8 mouse cellular contexts compared by ENCODE assay signal in the genomic region with DNA sequence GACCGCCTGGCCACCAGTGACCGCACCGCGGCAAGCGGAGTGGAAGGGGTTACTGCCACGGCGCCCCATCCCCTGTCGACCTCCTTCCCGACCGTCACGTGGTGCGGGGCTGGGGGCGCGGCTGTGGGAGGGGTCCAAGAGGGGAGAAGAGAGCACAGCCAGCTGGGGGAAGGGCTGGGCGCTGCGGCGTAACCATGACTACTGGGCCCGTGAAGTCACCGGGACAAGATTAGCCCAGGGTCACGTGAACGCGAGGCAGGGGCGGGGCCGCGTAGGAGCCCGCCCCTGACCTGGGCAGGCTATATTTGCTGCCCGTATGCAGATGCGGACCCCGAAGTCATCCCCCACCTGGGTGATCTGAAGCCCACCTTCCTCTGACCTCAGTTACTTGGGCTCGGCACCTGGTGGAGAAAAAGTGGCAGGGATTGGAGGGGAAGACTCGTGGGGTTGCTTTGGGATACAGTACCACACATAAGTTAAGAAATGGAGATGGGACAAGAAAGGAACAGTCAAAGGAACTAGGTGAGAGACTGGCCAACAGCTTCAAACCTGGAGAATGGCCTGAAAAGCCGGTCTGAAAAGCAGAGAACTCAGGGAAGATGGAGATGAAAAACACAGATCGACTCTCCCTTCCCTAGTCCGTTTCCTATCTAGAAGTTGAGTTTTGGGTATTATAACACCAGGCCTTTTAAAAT. TPM values are rescaled to one million over a fixed set of nuclear protein-coding genes. Genes with fewer than 3 reads are reported as not detected.
DNase-seq lines count a peak whose midpoint lies in the region; ATAC-seq and TF ChIP-seq lines count a peak whose summit lies in the region.

No protein-coding gene starts in this region.

- ATAC-seq in Patski: peak; percentile 78
- ATAC-seq in hindbrain, embryonic 13.5 days (ENCODE audit: low FRiP score): peak; percentile 95

- CTCF ChIA-PET in Patski (lab: Charles Lee): interaction anchor here (0.9 to 1.5 kb wide), 3 partner anchors 12 to 14 kb away, joined by 3 to 6 read pairs (median 3); a partner anchor contains a TSS

- POLR2A ChIA-PET in Patski (lab: Charles Lee): interaction anchor here (1.1 to 2.5 kb wide), 3 partner anchors 8 to 11 kb away, joined by 5 to 8 read pairs (median 6); a partner anchor contains a TSS

- H3K4me3 ChIP-seq in hindbrain, embryonic 13.5 days: peak overlapping the region; percentile 62

- peak overlapping the region; percentile 92 for H3K27ac ChIP-seq in hindbrain, embryonic 13.5 days

- DNase-seq in Patski (ENCODE audit: low read depth, low spot score): peak; percentile 51
- DNase-seq in cerebellum, postnatal 14 days: peak; percentile 87 to 91
- DNase-seq in frontal cortex, postnatal 14 days (ENCODE audit: low spot score in 2 of 2): peak; percentile 82 to 86
- DNase-seq in layer of hippocampus, postnatal 25 days (ENCODE audit: extremely low spot score in 1 of 2, low spot score in 1 of 2): peak; percentile 73 to 74
- DNase-seq in lung, postnatal 14 days: peak; percentile 82
- DNase-seq in retina, adult 2 months (ENCODE audit: low read depth, low spot score): peak; percentile 61
- peak; percentile 75 for DNase-seq in thymus, postnatal 25 days

- H3K9me3 ChIP-seq in hindbrain, embryonic 13.5 days: no peaks in the 10 kb centered on the region

- peaks cover 12% of the 10 kb centered on the region for H3K36me3 ChIP-seq in hindbrain, embryonic 13.5 days

- 4% methylated on average over 34 of the region's 34 CpGs for WGBS in hindbrain, embryonic 13.5 days

- no peak for TF ChIP-seq CTCF in Patski (IDR thresholded peaks at IDR 0.05)

- H3K4me1 ChIP-seq in hindbrain, embryonic 13.5 days (replicated peaks): peaks cover 75% of the 10 kb centered on the region

- peak overlapping the region; percentile 80 for H3K4me2 ChIP-seq in hindbrain, embryonic 13.5 days

- in situ Hi-C loops in Patski (cut with MboI; ENCODE audit: low pct_unique_long_range_greater_than_20kb): no loop called here

- H3K27me3 ChIP-seq in Patski: no peaks in the 10 kb centered on the region
- H3K27me3 ChIP-seq in hindbrain, embryonic 13.5 days: no peaks in the 10 kb centered on the region

- H3K9ac ChIP-seq in hindbrain, embryonic 13.5 days: peak overlapping the region; percentile 81

RNA-seq across cellular contexts. Expression of a gene that starts 6.1 kb away (rescaled TPM):
- polyA plus RNA-seq in Patski (2021): 41.5 TPM
- polyA plus RNA-seq in hindbrain, embryonic 13.5 days (2015; fragmentation: Nextera tagmentation; extraction: Ambion mirVana): 48.9 and 49.6 TPM in 2 replicates
- 100 to 1,000 TPM in 1 of 2 experiments, 10 to 100 TPM in 1; 94.0 to 102 TPM for total RNA-seq in layer of hippocampus, postnatal 25 days (2021)

RNA-seq across cellular contexts. Expression of a gene that starts 7.2 kb away (rescaled TPM):
- 3.6 TPM for polyA plus RNA-seq in Patski (2021)
- polyA plus RNA-seq in hindbrain, embryonic 13.5 days (2015; fragmentation: Nextera tagmentation; extraction: Ambion mirVana): 6.3 and 17.2 TPM in 2 replicates
- total RNA-seq in layer of hippocampus, postnatal 25 days (2021): not detected

RNA-seq across cellular contexts. Expression of a gene that starts 7.3 kb away (rescaled TPM):
- polyA plus RNA-seq in Patski (2021): 51.1 TPM
- 94.5 and 94.6 TPM in 2 replicates for polyA plus RNA-seq in hindbrain, embryonic 13.5 days (2015; fragmentation: Nextera tagmentation; extraction: Ambion mirVana)
- 10 to 100 TPM; 32.8 to 40.4 TPM for total RNA-seq in layer of hippocampus, postnatal 25 days (2021)

RNA-seq across cellular contexts. Expression of a gene that starts 14.0 kb away (rescaled TPM):
- 0.83 TPM for polyA plus RNA-seq in Patski (2021)
- 6.1 and 7.1 TPM in 2 replicates for polyA plus RNA-seq in hindbrain, embryonic 13.5 days (2015; fragmentation: Nextera tagmentation; extraction: Ambion mirVana)
- total RNA-seq in layer of hippocampus, postnatal 25 days (2021): 1 to 10 TPM; 2.1 to 3.0 TPM

RNA-seq across cellular contexts. Expression of a gene that starts 40.4 kb away (rescaled TPM):
- polyA plus RNA-seq in Patski (2021): 801 TPM
- polyA plus RNA-seq in hindbrain, embryonic 13.5 days (2015; fragmentation: Nextera tagmentation; extraction: Ambion mirVana): 148 and 150 TPM in 2 replicates
- 100 to 1,000 TPM; 449 to 472 TPM for total RNA-seq in layer of hippocampus, postnatal 25 days (2021)

Comparison
In these comparisons a context has a peak if more than half of its experiments do, and no peak if none do; other contexts are left out.
1. Peak in every context shown above with its lines: DNase-seq, ATAC-seq, H3K4me3 ChIP-seq and H3K27ac ChIP-seq.